Mouse (Mus musculus) lung, adult 10 weeks (tissue): ENCODE data around the gene Styxl1. TPM values are rescaled to one million over a fixed set of nuclear protein-coding genes. Genes with fewer than 3 reads are reported as not detected.

ENCODE experiments used
- polyA plus RNA-seq: library from polyadenylated mRNA; stranded (reverse); fragments of 350-450 nt; fragmentation: Illumina TruSeq; extraction: RNeasy Lipid Tissue Mini Kit (QIAGEN cat#74804); gene quantifications from one replicate; pipeline ENCODE4 v1.2.3, GENCODE M21; 2014; ENCODE audit warnings: low read depth, low replicate concordance; ENCODE audit not compliant: insufficient read depth

Styxl1 gene
- polyA plus RNA-seq = 2.5 TPM

GRCm38 (mm10) chr5:135777796-135778470 is at the start of gene Styxl1:
Gene Styxl1 (minus strand): TSS chr5:135778385.

GRCm38 (mm10) chr5:135806555-135807262 is 28.5 kb upstream of the Styxl1 start, which contains the start of gene Srrm3:
Gene Srrm3 (plus strand): TSS chr5:135806890.

GRCm38 (mm10) chr5:135778471-135779445 is 573 bp upstream of the Styxl1 start, which contains the start of gene Mdh2:
Gene Mdh2 (plus strand): TSS chr5:135778480.

GRCm38 (mm10) chr5:135743741-135744609 is 34.2 kb downstream of the Styxl1 start, which contains the start of gene Tmem120a:
Gene Tmem120a (minus strand): TSS chr5:135744448.

Other genes with a start within 250 kb of the Styxl1 start
- 13.6 TPM for gene Hip1, start 233.3 kb downstream of the Styxl1 start, polyA plus RNA-seq
- not detected for gene Ccl26, start 214.8 kb downstream of the Styxl1 start, polyA plus RNA-seq
- 4.1 TPM for gene Ccl24, start 205.3 kb downstream of the Styxl1 start, polyA plus RNA-seq
- gene Rhbdd2, start 145.8 kb downstream of the Styxl1 start, polyA plus RNA-seq = 8.2 TPM
- 138 TPM for gene Por, start 108.4 kb downstream of the Styxl1 start, polyA plus RNA-seq
- 24.1 TPM for gene Tmem120a, start 33.9 kb downstream of the Styxl1 start, polyA plus RNA-seq
- 172 TPM for gene Mdh2, start 95 bp upstream of the Styxl1 start, polyA plus RNA-seq
- gene Srrm3, start 28.5 kb upstream of the Styxl1 start, polyA plus RNA-seq = not detected
- 179 TPM for gene Hspb1, start 109.5 kb upstream of the Styxl1 start, polyA plus RNA-seq
- 53.1 TPM for gene Ywhag, start 156.2 kb upstream of the Styxl1 start, polyA plus RNA-seq
- 1.0 TPM for gene Ssc4d, start 196.1 kb upstream of the Styxl1 start, polyA plus RNA-seq
- gene Zp3, start 201.7 kb upstream of the Styxl1 start, polyA plus RNA-seq = not detected
- gene Dtx2, start 216.4 kb upstream of the Styxl1 start, polyA plus RNA-seq = 9.9 TPM